Mouse (Mus musculus): Measurements from ENCODE around the gene Nek4.

- TF ChIP-seq GATA1 (IDR thresholded peaks at IDR 0.05; ENCODE audit: borderline replicate concordance, low read length) (no peak), FLI1 (IDR thresholded peaks at IDR 0.05; ENCODE audit: low read length) (no peak)
These were observed 50.4 kb downstream of the Nek4 start, which contains the start of the genes Glt8d1 and Spcs1 for GRCm38 (mm10) chr14:31001307-31002205.
